Mouse (Mus musculus) heart, adult 10 weeks (tissue): ENCODE results near the gene Fut9. TPM values are rescaled to one million over a fixed set of nuclear protein-coding genes. Genes with fewer than 3 reads are reported as not detected.

Experiments
- polyA plus RNA-seq: library from polyadenylated mRNA; stranded (reverse); fragments of 350-450 nt; fragmentation: Illumina TruSeq; extraction: RNeasy Lipid Tissue Mini Kit (QIAGEN cat#74804); gene quantifications from one replicate; pipeline ENCODE4 v1.2.3, GENCODE M21; 2014; ENCODE audit warnings: low read depth, low replicate concordance

Gene Fut9
- not detected for polyA plus RNA-seq

DNA sequence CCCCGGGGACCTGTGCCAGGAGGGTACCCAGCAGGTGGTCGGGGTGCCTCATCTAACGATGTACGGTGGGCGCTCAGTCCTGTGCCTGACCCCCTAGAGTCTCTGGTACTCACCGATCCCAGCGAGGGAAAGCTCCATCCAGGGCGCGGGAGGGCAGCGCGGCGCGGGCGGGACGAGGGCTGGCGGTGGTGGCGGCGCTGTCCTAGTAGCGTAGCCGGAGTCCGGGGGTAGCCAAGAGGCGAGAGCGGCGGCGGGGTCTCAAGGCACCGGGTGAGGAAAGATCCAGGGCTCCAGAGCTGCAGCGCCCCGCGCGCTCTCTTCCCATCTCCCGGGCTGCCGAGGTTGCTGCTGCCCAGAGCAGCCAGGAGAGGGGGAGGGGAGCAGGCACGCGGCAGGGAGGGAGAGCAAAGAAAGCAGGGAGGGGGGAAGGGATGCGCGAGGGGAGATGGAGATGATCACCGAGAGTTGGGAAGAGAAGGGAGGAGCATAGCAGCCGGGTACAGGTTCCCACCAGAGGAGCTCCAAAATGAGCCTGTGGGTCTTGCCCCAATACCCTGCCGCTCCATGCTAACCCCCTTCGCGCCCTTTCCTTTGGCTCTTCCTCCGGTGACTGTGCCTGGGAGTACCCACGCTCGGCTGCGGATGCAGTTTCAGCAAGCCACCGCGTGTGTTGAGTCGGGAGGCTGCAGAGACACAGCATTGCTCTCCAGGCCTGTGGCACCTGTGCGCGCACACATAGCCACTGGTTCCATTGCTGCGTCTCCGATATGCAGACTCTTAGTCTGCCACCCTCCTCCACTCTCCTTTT, at the start of gene Fut9:
Fut9 (minus strand) TSS at position 769 of the 808 bp plus-strand sequence.

